Mouse (Mus musculus) liver, postnatal 0 days (tissue): ENCODE measurements around the gene Lnx2.

ENCODE experiments used
- CTCF ChIP-seq: sonication (generic); IDR thresholded peaks from 2 replicates; pipeline ENCODE4 v1.5.1; 2016; ENCODE audit warnings: antibody characterized with exemption, low read depth
- EP300 ChIP-seq: IDR thresholded peaks from 2 replicates; pipeline ENCODE4 v1.6.1; 2016; ENCODE audit warnings: antibody characterized with exemption, low read depth, mild to moderate bottlenecking

GRCm38 (mm10) chr5:147076026-147076798, at the start of gene Lnx2:
- TF ChIP-seq CTCF (peak; percentile 83), EP300 (no peak)
